Mouse (Mus musculus) limb, embryonic 13.5 days (tissue): ENCODE data around the gene Saxo1. TPM values are rescaled to one million over a fixed set of nuclear protein-coding genes. Genes with fewer than 3 reads are reported as not detected.

Experiments used
- ATAC-seq: fragments of 200-750 bp; cut with Nextera tagmentation; 2 replicates; pipeline ENCODE4 v1.8.0; 2017; ENCODE audit warnings: low read depth, moderate number of reproducible peaks, moderate TSS enrichment; ENCODE audit not compliant: low FRiP score
- H3K27ac ChIP-seq: fragments of 300-500 bp; sonication (generic); 2 replicates; pipeline ENCODE4 v1.5.1; 2015; ENCODE audit warnings: inconsistent platforms, mild to moderate bottlenecking, moderate library complexity
- H3K27me3 ChIP-seq: fragments of 300-500 bp; sonication (generic); 2 replicates; pipeline ENCODE4 v1.6.1; 2015; ENCODE audit warnings: mild to moderate bottlenecking, inconsistent platforms
- H3K36me3 ChIP-seq: fragments of 300-500 bp; sonication (generic); 2 replicates; pipeline ENCODE4 v1.6.1; 2015; ENCODE audit warnings: inconsistent platforms, mild to moderate bottlenecking, moderate library complexity
- H3K4me1 ChIP-seq: fragments of 300-500 bp; sonication (generic); 2 replicates; pipeline ENCODE4 v1.6.1; 2015; ENCODE audit warnings: inconsistent platforms
- H3K4me2 ChIP-seq: fragments of 300-500 bp; sonication (generic); replicated peaks from 2 replicates; pipeline ENCODE4 v1.6.1; 2015; ENCODE audit warnings: inconsistent platforms, mild to moderate bottlenecking, moderate library complexity
- H3K4me3 ChIP-seq: fragments of 300-500 bp; sonication (generic); 2 replicates; pipeline ENCODE4 v1.5.1; 2015; ENCODE audit warnings: moderate library complexity, mild to moderate bottlenecking, inconsistent platforms
- H3K9ac ChIP-seq: fragments of 300-500 bp; sonication (generic); 2 replicates; pipeline ENCODE4 v1.6.1; 2015; ENCODE audit warnings: mild to moderate bottlenecking, inconsistent platforms
- H3K9me3 ChIP-seq: fragments of 300-500 bp; sonication (generic); 2 replicates; pipeline ENCODE4 v1.6.1; 2016; ENCODE audit warnings: inconsistent platforms
- WGBS: fragments of 180-500 bp; shearing (Covaris S2); methylation state at CpG from one replicate; pipeline ENCODE4 v1.1.7; 2015; 5-methylcytosine and 5-hydroxymethylcytosine counted together
- polyA plus RNA-seq: library from polyadenylated mRNA; unstranded; fragments of >200 nt; fragmentation: Nextera tagmentation; extraction: Ambion mirVana; gene quantifications from 2 replicates; pipeline ENCODE4 v1.2.1, GENCODE M21; 2015

Saxo1 gene
- polyA plus RNA-seq, 1 experiment from 2014 or later, result 0.19 TPM

- H3K4me3 ChIP-seq, result no peak overlapping the region
- no peaks in the 10 kb centered on the region for H3K36me3 ChIP-seq
- H3K4me1 ChIP-seq, result peaks cover 81% of the 10 kb centered on the region
- H3K4me2 ChIP-seq, result no peak overlapping the region
- peaks cover 5% of the 10 kb centered on the region; the same call in 1 of the 2 replicates for H3K27me3 ChIP-seq
- H3K27ac ChIP-seq, result no peak overlapping the region
- no peaks in the 10 kb centered on the region for H3K9me3 ChIP-seq
- 65% methylated on average over 1 of the region's 1 CpGs for WGBS
- H3K9ac ChIP-seq, result no peak overlapping the region
- no peak for ATAC-seq
These were observed 33.6 kb downstream of the Saxo1 start for GRCm38 (mm10) chr4:86524483-86524882.

GRCm38 (mm10) chr4:86523771-86524170 lies 34.4 kb downstream of the Saxo1 start:
- WGBS, result 31% methylated on average over 5 of the region's 5 CpGs
- no peak overlapping the region for H3K4me2 ChIP-seq
- no peak overlapping the region for H3K9ac ChIP-seq
- peaks cover 74% of the 10 kb centered on the region for H3K4me1 ChIP-seq
- H3K27me3 ChIP-seq, result peaks cover 5% of the 10 kb centered on the region; the same call in 1 of the 2 replicates
- H3K9me3 ChIP-seq, result no peaks in the 10 kb centered on the region
- H3K27ac ChIP-seq, result no peak overlapping the region
- ATAC-seq, result no peak
- no peaks in the 10 kb centered on the region for H3K36me3 ChIP-seq
- no peak overlapping the region for H3K4me3 ChIP-seq

GRCm38 (mm10) chr4:86520695-86521094 lies 37.4 kb downstream of the Saxo1 start:
- WGBS, result 30% methylated on average over 12 of the region's 12 CpGs
- H3K27me3 ChIP-seq, result peaks cover 5% of the 10 kb centered on the region; the same call in 1 of the 2 replicates
- H3K4me1 ChIP-seq, result peaks cover 44% of the 10 kb centered on the region
- H3K9me3 ChIP-seq, result no peaks in the 10 kb centered on the region
- ATAC-seq, result peak; percentile 71; the same call in 1 of the 2 replicates
- H3K27ac ChIP-seq, result peak overlapping the region; percentile 76; the same call in 1 of the 2 replicates
- H3K4me3 ChIP-seq, result no peak overlapping the region
- no peaks in the 10 kb centered on the region for H3K36me3 ChIP-seq
- H3K9ac ChIP-seq, result no peak overlapping the region
- peak overlapping the region; percentile 19; the same call in 1 of the 2 replicates for H3K4me2 ChIP-seq

- Histone ChIP-seq H3K4me1 (peaks cover 37% of the 10 kb centered on the region), H3K27ac (0 out of 2 replicates have a peak overlapping the region, but pooled peaks have one; percentile 40), H3K27me3 (peaks cover 3% of the 10 kb centered on the region; the same call in 1 of the 2 replicates), H3K4me2 (no peak overlapping the region), H3K36me3 (no peaks in the 10 kb centered on the region), H3K4me3 (no peak overlapping the region), H3K9ac (no peak overlapping the region), H3K9me3 (no peaks in the 10 kb centered on the region)
- ATAC-seq, result no peak
- 64% methylated on average over 6 of the region's 6 CpGs for WGBS
These were observed 38.2 kb downstream of the Saxo1 start for GRCm38 (mm10) chr4:86519953-86520352.

- no peaks in the 10 kb centered on the region for H3K27me3 ChIP-seq
- H3K27ac ChIP-seq, result no peak overlapping the region
- no peak overlapping the region for H3K4me2 ChIP-seq
- no peaks in the 10 kb centered on the region for H3K36me3 ChIP-seq
- H3K4me3 ChIP-seq, result no peak overlapping the region
- WGBS, result 69% methylated on average over 6 of the region's 6 CpGs
- no peak for ATAC-seq
- no peaks in the 10 kb centered on the region for H3K4me1 ChIP-seq
- H3K9me3 ChIP-seq, result no peaks in the 10 kb centered on the region
- H3K9ac ChIP-seq, result no peak overlapping the region
These were observed 53.5 kb downstream of the Saxo1 start for GRCm38 (mm10) chr4:86504656-86505055.

- ATAC-seq, result no peak
- H3K4me3 ChIP-seq, result no peak overlapping the region
- no peaks in the 10 kb centered on the region for H3K4me1 ChIP-seq
- H3K4me2 ChIP-seq, result no peak overlapping the region
- no peaks in the 10 kb centered on the region for H3K27me3 ChIP-seq
- H3K9me3 ChIP-seq, result no peaks in the 10 kb centered on the region
- no peak overlapping the region for H3K27ac ChIP-seq
- no peaks in the 10 kb centered on the region for H3K36me3 ChIP-seq
- 94% methylated on average over 1 of the region's 1 CpGs for WGBS
- no peak overlapping the region for H3K9ac ChIP-seq
These were observed 58.6 kb downstream of the Saxo1 start for GRCm38 (mm10) chr4:86499561-86499960.

GRCm38 (mm10) chr4:86498754-86499153 lies 59.4 kb downstream of the Saxo1 start:
- no peaks in the 10 kb centered on the region for H3K27me3 ChIP-seq
- H3K9ac ChIP-seq, result no peak overlapping the region
- WGBS, result 43% methylated on average over 5 of the region's 5 CpGs
- H3K4me2 ChIP-seq, result no peak overlapping the region
- 0 out of 2 replicates have a peak, but pooled peaks cover 3% of the 10 kb centered on the region for H3K9me3 ChIP-seq
- H3K36me3 ChIP-seq, result no peaks in the 10 kb centered on the region
- peak; percentile 57; the same call in 1 of the 2 replicates for ATAC-seq
- no peak overlapping the region for H3K27ac ChIP-seq
- H3K4me1 ChIP-seq, result no peaks in the 10 kb centered on the region
- no peak overlapping the region for H3K4me3 ChIP-seq

- H3K9ac ChIP-seq, result no peak overlapping the region
- no peaks in the 10 kb centered on the region for H3K36me3 ChIP-seq
- H3K27ac ChIP-seq, result no peak overlapping the region
- no peak overlapping the region for H3K4me2 ChIP-seq
- ATAC-seq, result no peak
- whole genome bisulfite sequencing, result 80% methylated on average over 5 of the region's 5 CpGs
- 0 out of 2 replicates have a peak, but pooled peaks cover 3% of the 10 kb centered on the region for H3K27me3 ChIP-seq
- H3K4me1 ChIP-seq, result peaks cover 24% of the 10 kb centered on the region
- H3K9me3 ChIP-seq, result 0 out of 2 replicates have a peak, but pooled peaks cover 3% of the 10 kb centered on the region
- H3K4me3 ChIP-seq, result no peak overlapping the region
These were observed 69.0 kb downstream of the Saxo1 start for GRCm38 (mm10) chr4:86489128-86489527.

GRCm38 (mm10) chr4:86486901-86487300 lies 71.2 kb downstream of the Saxo1 start:
- H3K9ac ChIP-seq, result no peak overlapping the region
- H3K36me3 ChIP-seq, result no peaks in the 10 kb centered on the region
- H3K27ac ChIP-seq, result no peak overlapping the region
- 79% methylated on average over 2 of the region's 2 CpGs for WGBS
- no peak overlapping the region for H3K4me2 ChIP-seq
- ATAC-seq, result no peak
- H3K4me1 ChIP-seq, result peaks cover 37% of the 10 kb centered on the region
- H3K27me3 ChIP-seq, result 0 out of 2 replicates have a peak, but pooled peaks cover 3% of the 10 kb centered on the region
- H3K4me3 ChIP-seq, result no peak overlapping the region
- no peaks in the 10 kb centered on the region for H3K9me3 ChIP-seq

- 79% methylated on average over 4 of the region's 4 CpGs for WGBS
- Histone ChIP-seq H3K36me3 (no peaks in the 10 kb centered on the region), H3K9ac (no peak overlapping the region), H3K9me3 (no peaks in the 10 kb centered on the region), H3K27ac (no peak overlapping the region), H3K4me2 (no peak overlapping the region), H3K4me1 (peaks cover 40% of the 10 kb centered on the region), H3K4me3 (no peak overlapping the region), H3K27me3 (0 out of 2 replicates have a peak, but pooled peaks cover 3% of the 10 kb centered on the region)
- ATAC-seq, result no peak
These were observed 71.6 kb downstream of the Saxo1 start for GRCm38 (mm10) chr4:86486491-86486890.

- 0 out of 2 replicates have a peak overlapping the region, but pooled peaks have one; percentile 23 for H3K4me2 ChIP-seq
- 0 out of 2 replicates have a peak, but pooled peaks cover 3% of the 10 kb centered on the region for H3K27me3 ChIP-seq
- H3K4me1 ChIP-seq, result peaks cover 52% of the 10 kb centered on the region
- 7% methylated on average over 6 of the region's 6 CpGs for WGBS
- H3K36me3 ChIP-seq, result no peaks in the 10 kb centered on the region
- ATAC-seq, result peak; percentile 60; the same call in 1 of the 2 replicates
- H3K9me3 ChIP-seq, result no peaks in the 10 kb centered on the region
- peak overlapping the region; percentile 63; the same call in 1 of the 2 replicates for H3K27ac ChIP-seq
- H3K4me3 ChIP-seq, result no peak overlapping the region
- no peak overlapping the region for H3K9ac ChIP-seq
These were observed 73.1 kb downstream of the Saxo1 start for GRCm38 (mm10) chr4:86485052-86485451.

- 0 out of 2 replicates have a peak, but pooled peaks cover 3% of the 10 kb centered on the region for H3K27me3 ChIP-seq
- peaks cover 56% of the 10 kb centered on the region for H3K4me1 ChIP-seq
- no peak overlapping the region for H3K4me2 ChIP-seq
- no peaks in the 10 kb centered on the region for H3K9me3 ChIP-seq
- WGBS, result 38% methylated on average over 8 of the region's 8 CpGs
- H3K36me3 ChIP-seq, result no peaks in the 10 kb centered on the region
- H3K4me3 ChIP-seq, result no peak overlapping the region
- ATAC-seq, result no peak
- no peak overlapping the region for H3K9ac ChIP-seq
- no peak overlapping the region for H3K27ac ChIP-seq
These were observed 74.4 kb downstream of the Saxo1 start for GRCm38 (mm10) chr4:86483686-86484085.
